Mouse (Mus musculus) testis, adult 2 months (tissue): ENCODE results near the gene Aven.

Source experiments
- CTCF ChIP-seq: fragments of 200-500 bp; IDR thresholded peaks from 2 replicates; pipeline ENCODE4 v1.5.1; 2012; ENCODE audit warnings: low read depth, mild to moderate bottlenecking, inconsistent platforms, low read length, moderate library complexity; ENCODE audit not compliant: control insufficient read depth, insufficient read depth, insufficient replicate concordance
- POLR2A ChIP-seq: fragments of 200-500 bp; IDR thresholded peaks from 2 replicates; pipeline ENCODE4 v1.6.1; 2012; ENCODE audit warnings: low read depth, mild to moderate bottlenecking, inconsistent platforms, low read length, moderate library complexity; ENCODE audit not compliant: control insufficient read depth

GRCm38 (mm10) chr2:112637206-112637605 lies 144.4 kb downstream of the Aven start:
- TF ChIP-seq CTCF (no peak), POLR2A (no peak)
